Mouse (Mus musculus): ENCODE measurements at regions not wholly inside any gene's neighbourhood (a gene's known extent, or its start where the extent isn't known, plus 50 kb on each side); places are given as distances from the start of the nearest gene placed in this dataset.

GRCm38 (mm10) chr3:19810034-19810433 is 146.8 kb upstream of the Cp start:
- TF ChIP-seq EP300 (IDR thresholded peaks at IDR 0.05; ENCODE audit: low read length) (no peak), ELF1 (IDR thresholded peaks at IDR 0.05; ENCODE audit: low read depth, low read length) (no peak), POLR2A (IDR thresholded peaks at IDR 0.05; ENCODE audit: low read depth, low read length) (no peak)
